Mouse (Mus musculus) stomach, postnatal 0 days (tissue): ENCODE data around the gene Amer2.

Experiments
- CTCF ChIP-seq: IDR thresholded peaks from 2 replicates; pipeline ENCODE4 v1.5.1; 2016; ENCODE audit warnings: antibody characterized with exemption, low read depth, mild to moderate bottlenecking, moderate library complexity
- EP300 ChIP-seq: optimal IDR thresholded peaks from 2 replicates; pipeline ENCODE3; 2016; ENCODE audit warnings: antibody characterized with exemption

DNA sequence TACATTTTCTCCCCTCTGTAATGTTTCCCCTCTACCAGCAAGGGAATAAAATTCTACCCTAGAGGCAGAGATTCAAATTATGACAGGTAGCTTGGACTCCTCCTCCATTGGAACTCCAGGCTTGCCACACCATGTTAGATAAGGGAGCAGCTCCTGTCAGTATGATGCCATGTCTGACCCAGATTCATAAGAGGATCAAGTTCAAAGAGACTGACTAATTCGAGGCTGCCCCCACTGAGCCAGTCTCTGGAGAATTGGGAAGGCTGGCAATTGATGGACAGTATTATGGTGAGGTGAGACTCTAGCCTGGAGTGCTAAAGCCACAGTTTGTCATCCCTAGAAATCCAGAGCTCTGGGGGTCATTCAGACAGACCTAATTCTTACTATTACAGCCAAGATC, 6.3 kb upstream of the Amer2 start:
- no peak for TF ChIP-seq CTCF
- TF ChIP-seq EP300 = no peak
